Mouse (Mus musculus): Measurements from ENCODE around the gene Fgf14.

GRCm38 (mm10) chr14:124675654-124676505, 1.0 kb downstream of the Fgf14 start:
- TF ChIP-seq POLR2A (IDR thresholded peaks at IDR 0.05; ENCODE audit: low read depth, low read length) (no peak), CTCF (conservative IDR thresholded peaks at IDR 0.05; ENCODE audit: insufficient read depth, insufficient read length, low read depth, low read length) (no peak)
